Mouse (Mus musculus) heart, postnatal 0 days (tissue): ENCODE data around the gene Prkcb. TPM values are rescaled to one million over a fixed set of nuclear protein-coding genes. Genes with fewer than 3 reads are reported as not detected.

Experiments used
- ATAC-seq: fragments of 200-750 bp; cut with Nextera tagmentation; 2 replicates; pipeline ENCODE4 v1.8.0; 2017; ENCODE audit warnings: low read depth, moderate number of reproducible peaks, moderate library complexity; ENCODE audit not compliant: insufficient read depth
- DNase-seq: peaks from one replicate; pipeline ENCODE4 v3.0.0-alpha.2; 2016; ENCODE audit warnings: low spot score
- H3K27ac ChIP-seq: fragments of 300-500 bp; sonication (generic); 2 replicates; pipeline ENCODE4 v1.5.1; 2014; ENCODE audit warnings: low read depth, mild to moderate bottlenecking
- H3K27me3 ChIP-seq: fragments of 300-500 bp; sonication (generic); 2 replicates; pipeline ENCODE4 v1.6.1; 2014; ENCODE audit warnings: low read length, mixed read lengths; ENCODE audit not compliant: control insufficient read depth, insufficient read depth
- H3K36me3 ChIP-seq: fragments of 300-500 bp; sonication (generic); replicated peaks from 2 replicates; pipeline ENCODE4 v1.6.1; 2014; ENCODE audit warnings: low read length, mixed read lengths; ENCODE audit not compliant: control insufficient read depth, insufficient read depth
- H3K4me1 ChIP-seq: fragments of 300-500 bp; sonication (generic); 2 replicates; pipeline ENCODE4 v1.6.1; 2014; ENCODE audit warnings: antibody characterized with exemption; ENCODE audit not compliant: control insufficient read depth, insufficient read depth
- H3K4me2 ChIP-seq: fragments of 300-500 bp; sonication (generic); 2 replicates; pipeline ENCODE4 v1.6.1; 2014; ENCODE audit warnings: low read depth, mild to moderate bottlenecking, low read length, moderate library complexity
- H3K4me3 ChIP-seq: fragments of 300-500 bp; sonication (generic); 2 replicates; pipeline ENCODE4 v1.5.1; 2014; ENCODE audit warnings: low read depth, low read length
- H3K9ac ChIP-seq: fragments of 300-500 bp; sonication (generic); replicated peaks from 2 replicates; pipeline ENCODE4 v1.6.1; 2014; ENCODE audit warnings: low read depth, low read length, mixed read lengths
- H3K9me3 ChIP-seq: fragments of 300-500 bp; sonication (generic); replicated peaks from 2 replicates; pipeline ENCODE4 v1.6.1; 2016; ENCODE audit warnings: low read length; ENCODE audit not compliant: control insufficient read depth
- CTCF ChIP-seq: IDR thresholded peaks from 2 replicates; pipeline ENCODE4 v1.5.1; 2016; ENCODE audit warnings: antibody characterized with exemption, control low read depth, low read depth
- EP300 ChIP-seq: IDR thresholded peaks from 2 replicates; pipeline ENCODE4 v1.6.1; 2016; ENCODE audit warnings: antibody characterized with exemption, low read depth
- WGBS: fragments of 180-500 bp; shearing (Covaris S2); extraction: QIAGEN DNeasy Blood & Tissue Kit; methylation state at CpG from one replicate; pipeline ENCODE4 v1.1.7; 2014; 5-methylcytosine and 5-hydroxymethylcytosine counted together
- polyA plus RNA-seq: library from polyadenylated mRNA; unstranded; fragments of >200 nt; fragmentation: Nextera tagmentation; extraction: Ambion mirVana; gene quantifications from 2 replicates; pipeline ENCODE4 v1.2.1, GENCODE M21; 2015
- total RNA-seq: library from RNA; depleted of rRNA; stranded (reverse); fragments of >200 nt; gene quantifications from 2 replicates; pipeline ENCODE4 v1.2.3, GENCODE M21; 2014; ENCODE audit warnings: low replicate concordance

The Prkcb gene
- total and polyA plus RNA-seq, 2 experiments from 2014 or later: 1.1 to 1.9 TPM

GRCm38 (mm10) chr7:122371947-122372346 is 83.4 kb downstream of the Prkcb start:
- Histone ChIP-seq H3K4me2 (no peak overlapping the region), H3K36me3 (no peaks in the 10 kb centered on the region), H3K9ac (no peak overlapping the region), H3K27me3 (no peaks in the 10 kb centered on the region), H3K4me1 (no peaks in the 10 kb centered on the region), H3K9me3 (no peaks in the 10 kb centered on the region), H3K27ac (no peak overlapping the region), H3K4me3 (no peak overlapping the region)
- DNase-seq (no peak), ATAC-seq (no peak)
- 66% methylated on average over 5 of the region's 5 CpGs for WGBS
- TF ChIP-seq CTCF (no peak), EP300 (no peak)

- Histone ChIP-seq H3K4me1 (no peaks in the 10 kb centered on the region), H3K27ac (no peak overlapping the region), H3K9ac (no peak overlapping the region), H3K4me3 (no peak overlapping the region), H3K4me2 (no peak overlapping the region), H3K27me3 (no peaks in the 10 kb centered on the region), H3K9me3 (no peaks in the 10 kb centered on the region), H3K36me3 (no peaks in the 10 kb centered on the region)
- WGBS: 59% methylated on average over 3 of the region's 3 CpGs
- TF ChIP-seq EP300: no peak
- TF ChIP-seq CTCF: no peak
- DNase-seq (no peak), ATAC-seq (no peak)
Observed at GRCm38 (mm10) chr7:122372349-122372748, 83.8 kb downstream of the Prkcb start.

- no peaks in the 10 kb centered on the region for H3K36me3 ChIP-seq
- no peak overlapping the region for H3K4me3 ChIP-seq
- H3K4me2 ChIP-seq: no peak overlapping the region
- H3K4me1 ChIP-seq: no peaks in the 10 kb centered on the region
- TF ChIP-seq EP300 (no peak), CTCF (no peak)
- H3K9ac ChIP-seq: no peak overlapping the region
- H3K9me3 ChIP-seq: no peaks in the 10 kb centered on the region
- no peak for DNase-seq
- no peak overlapping the region for H3K27ac ChIP-seq
- ATAC-seq: no peak
- H3K27me3 ChIP-seq: no peaks in the 10 kb centered on the region
Observed at GRCm38 (mm10) chr7:122376845-122377244, 88.3 kb downstream of the Prkcb start.

GRCm38 (mm10) chr7:122377967-122378366 is 89.4 kb downstream of the Prkcb start:
- no peaks in the 10 kb centered on the region for H3K27me3 ChIP-seq
- no peak overlapping the region for H3K27ac ChIP-seq
- no peaks in the 10 kb centered on the region for H3K4me1 ChIP-seq
- DNase-seq (no peak), ATAC-seq (no peak)
- H3K9me3 ChIP-seq: no peaks in the 10 kb centered on the region
- WGBS: 72% methylated on average over 3 of the region's 3 CpGs
- no peak overlapping the region for H3K4me2 ChIP-seq
- H3K36me3 ChIP-seq: no peaks in the 10 kb centered on the region
- H3K4me3 ChIP-seq: no peak overlapping the region
- H3K9ac ChIP-seq: no peak overlapping the region
- TF ChIP-seq EP300 (no peak), CTCF (no peak)

- Histone ChIP-seq H3K4me2 (no peak overlapping the region), H3K27me3 (no peaks in the 10 kb centered on the region), H3K36me3 (no peaks in the 10 kb centered on the region), H3K27ac (no peak overlapping the region), H3K9ac (no peak overlapping the region), H3K4me3 (no peak overlapping the region), H3K4me1 (no peaks in the 10 kb centered on the region), H3K9me3 (no peaks in the 10 kb centered on the region)
- 22% methylated on average over 10 of the region's 10 CpGs for WGBS
- no peak for ATAC-seq
- DNase-seq: no peak
- no peak for TF ChIP-seq CTCF
- no peak for TF ChIP-seq EP300
Observed at GRCm38 (mm10) chr7:122378473-122378872, 89.9 kb downstream of the Prkcb start.

GRCm38 (mm10) chr7:122379292-122379691 is 90.7 kb downstream of the Prkcb start:
- no peak overlapping the region for H3K4me3 ChIP-seq
- no peaks in the 10 kb centered on the region for H3K36me3 ChIP-seq
- ATAC-seq (no peak), DNase-seq (no peak)
- no peaks in the 10 kb centered on the region for H3K9me3 ChIP-seq
- H3K4me1 ChIP-seq: no peaks in the 10 kb centered on the region
- no peak overlapping the region for H3K4me2 ChIP-seq
- 80% methylated on average over 7 of the region's 7 CpGs for WGBS
- no peak overlapping the region for H3K9ac ChIP-seq
- no peaks in the 10 kb centered on the region for H3K27me3 ChIP-seq
- no peak overlapping the region for H3K27ac ChIP-seq
- TF ChIP-seq EP300: no peak
- TF ChIP-seq CTCF: no peak
